Mouse (Mus musculus): ENCODE data around the gene Pdlim3. TPM values are rescaled to one million over a fixed set of nuclear protein-coding genes. Genes with fewer than 3 reads are reported as not detected.
A peak's percentile ranks its signal among the peaks of the same experiment; 100 is the strongest.

The Pdlim3 gene
- polyA plus RNA-seq, 1 experiment from 2014 or later = 8.3 TPM

GRCm38 (mm10) chr8:45872077-45872476 is 13.2 kb upstream of the Pdlim3 start:
- no peaks in the 10 kb centered on the region for H3K4me1 ChIP-seq (replicated peaks; ENCODE audit: control insufficient read depth, insufficient read depth, low read length)
- DNase-seq (ENCODE audit: low spot score) (no peak), ATAC-seq (replicated peaks; ENCODE audit: low FRiP score) (no peak)
- H3K27ac ChIP-seq (ENCODE audit: low read depth, low read length) = no peak overlapping the region
- no peak overlapping the region for H3K4me2 ChIP-seq
- H3K36me3 ChIP-seq (ENCODE audit: control insufficient read depth, insufficient read depth, low read length) = no peaks in the 10 kb centered on the region
- H3K4me3 ChIP-seq (ENCODE audit: low read depth, low read length) = no peak overlapping the region
- no peaks in the 10 kb centered on the region for H3K9me3 ChIP-seq (ENCODE audit: control insufficient read depth, low read length)
- H3K27me3 ChIP-seq (replicated peaks; ENCODE audit: control insufficient read depth, insufficient read depth, low read length) = no peaks in the 10 kb centered on the region
- 78% methylated on average over 7 of the region's 7 CpGs for WGBS
- H3K9ac ChIP-seq (ENCODE audit: low read depth, low read length) = no peak overlapping the region

GRCm38 (mm10) chr8:45874945-45875626 is 10.2 kb upstream of the Pdlim3 start:
- Histone ChIP-seq H3K36me3 (ENCODE audit: control insufficient read depth, insufficient read depth, low read length) (no peaks in the 10 kb centered on the region), H3K9me3 (ENCODE audit: control insufficient read depth, low read length) (no peaks in the 10 kb centered on the region), H3K4me2 (no peak overlapping the region), H3K27ac (ENCODE audit: low read depth, low read length) (no peak overlapping the region), H3K4me1 (replicated peaks; ENCODE audit: control insufficient read depth, insufficient read depth, low read length) (no peaks in the 10 kb centered on the region), H3K27me3 (replicated peaks; ENCODE audit: control insufficient read depth, insufficient read depth, low read length) (no peaks in the 10 kb centered on the region), H3K9ac (ENCODE audit: low read depth, low read length) (no peak overlapping the region), H3K4me3 (ENCODE audit: low read depth, low read length) (no peak overlapping the region)
- WGBS = 47% methylated on average over 10 of the region's 10 CpGs
- no peak for ATAC-seq (replicated peaks; ENCODE audit: low FRiP score)
- no peak for DNase-seq (ENCODE audit: low spot score)

GRCm38 (mm10) chr8:45876397-45876796 is 8.9 kb upstream of the Pdlim3 start:
- WGBS = 83% methylated on average over 5 of the region's 5 CpGs
- Histone ChIP-seq H3K36me3 (ENCODE audit: control insufficient read depth, insufficient read depth, low read length) (no peaks in the 10 kb centered on the region), H3K9me3 (ENCODE audit: control insufficient read depth, low read length) (no peaks in the 10 kb centered on the region), H3K4me1 (replicated peaks; ENCODE audit: control insufficient read depth, insufficient read depth, low read length) (no peaks in the 10 kb centered on the region), H3K4me3 (ENCODE audit: low read depth, low read length) (no peak overlapping the region), H3K27me3 (replicated peaks; ENCODE audit: control insufficient read depth, insufficient read depth, low read length) (no peaks in the 10 kb centered on the region), H3K4me2 (no peak overlapping the region), H3K27ac (ENCODE audit: low read depth, low read length) (no peak overlapping the region), H3K9ac (ENCODE audit: low read depth, low read length) (no peak overlapping the region)
- ATAC-seq (replicated peaks; ENCODE audit: low FRiP score) = no peak
- DNase-seq (ENCODE audit: low spot score) = no peak

GRCm38 (mm10) chr8:45877680-45878079 is 7.6 kb upstream of the Pdlim3 start:
- no peaks in the 10 kb centered on the region for H3K36me3 ChIP-seq (ENCODE audit: control insufficient read depth, insufficient read depth, low read length)
- DNase-seq (ENCODE audit: low spot score) = no peak

GRCm38 (mm10) chr8:45880457-45880856 is 4.8 kb upstream of the Pdlim3 start:
- Histone ChIP-seq H3K4me1 (replicated peaks; ENCODE audit: control insufficient read depth, insufficient read depth, low read length) (no peaks in the 10 kb centered on the region), H3K9ac (ENCODE audit: low read depth, low read length) (no peak overlapping the region), H3K9me3 (ENCODE audit: control insufficient read depth, low read length) (no peaks in the 10 kb centered on the region), H3K4me3 (ENCODE audit: low read depth, low read length) (no peak overlapping the region), H3K27ac (ENCODE audit: low read depth, low read length) (no peak overlapping the region), H3K4me2 (no peak overlapping the region), H3K27me3 (replicated peaks; ENCODE audit: control insufficient read depth, insufficient read depth, low read length) (peaks cover 9% of the 10 kb centered on the region), H3K36me3 (ENCODE audit: control insufficient read depth, insufficient read depth, low read length) (no peaks in the 10 kb centered on the region)
- ATAC-seq (replicated peaks; ENCODE audit: low FRiP score) (no peak), DNase-seq (ENCODE audit: low spot score) (no peak)
- 33% methylated on average over 3 of the region's 3 CpGs for WGBS

More at GRCm38 (mm10) chr8:45877680-45878079, 7.6 kb upstream of the Pdlim3 start:
- Histone ChIP-seq H3K27me3 (replicated peaks; ENCODE audit: control insufficient read depth, insufficient read depth, low read length) (no peaks in the 10 kb centered on the region), H3K9me3 (ENCODE audit: control insufficient read depth, low read length) (no peaks in the 10 kb centered on the region), H3K4me1 (replicated peaks; ENCODE audit: control insufficient read depth, insufficient read depth, low read length) (no peaks in the 10 kb centered on the region), H3K4me2 (no peak overlapping the region), H3K27ac (ENCODE audit: low read depth, low read length) (no peak overlapping the region), H3K4me3 (ENCODE audit: low read depth, low read length) (no peak overlapping the region), H3K9ac (ENCODE audit: low read depth, low read length) (no peak overlapping the region)
- ATAC-seq (replicated peaks; ENCODE audit: low FRiP score) = no peak
- WGBS = 82% methylated on average over 7 of the region's 7 CpGs

GRCm38 (mm10) chr8:45881726-45882125 is 3.5 kb upstream of the Pdlim3 start:
- 85% methylated on average over 8 of the region's 8 CpGs for WGBS
- no peak for ATAC-seq (replicated peaks; ENCODE audit: low FRiP score)

GRCm38 (mm10) chr8:45883793-45884192 is 1.5 kb upstream of the Pdlim3 start:
- H3K4me2 ChIP-seq = no peak overlapping the region
- H3K27me3 ChIP-seq (replicated peaks; ENCODE audit: control insufficient read depth, insufficient read depth, low read length) = peaks cover 9% of the 10 kb centered on the region
- H3K9me3 ChIP-seq (ENCODE audit: control insufficient read depth, low read length) = no peaks in the 10 kb centered on the region
- DNase-seq (ENCODE audit: low spot score) = no peak
- H3K4me1 ChIP-seq (replicated peaks; ENCODE audit: control insufficient read depth, insufficient read depth, low read length) = no peaks in the 10 kb centered on the region
- H3K9ac ChIP-seq (ENCODE audit: low read depth, low read length) = no peak overlapping the region
- no peak overlapping the region for H3K27ac ChIP-seq (ENCODE audit: low read depth, low read length)
- no peak overlapping the region for H3K4me3 ChIP-seq (ENCODE audit: low read depth, low read length)
- no peak for ATAC-seq (replicated peaks; ENCODE audit: low FRiP score)
- 39% methylated on average over 4 of the region's 4 CpGs for WGBS
- H3K36me3 ChIP-seq (ENCODE audit: control insufficient read depth, insufficient read depth, low read length) = no peaks in the 10 kb centered on the region

More at GRCm38 (mm10) chr8:45881726-45882125, 3.5 kb upstream of the Pdlim3 start:
- DNase-seq (ENCODE audit: low spot score) = no peak
- H3K27ac ChIP-seq (ENCODE audit: low read depth, low read length) = no peak overlapping the region
- peaks cover 9% of the 10 kb centered on the region for H3K27me3 ChIP-seq (replicated peaks; ENCODE audit: control insufficient read depth, insufficient read depth, low read length)
- no peaks in the 10 kb centered on the region for H3K4me1 ChIP-seq (replicated peaks; ENCODE audit: control insufficient read depth, insufficient read depth, low read length)
- no peak overlapping the region for H3K9ac ChIP-seq (ENCODE audit: low read depth, low read length)
- H3K4me3 ChIP-seq (ENCODE audit: low read depth, low read length) = no peak overlapping the region
- H3K4me2 ChIP-seq = no peak overlapping the region
- H3K9me3 ChIP-seq (ENCODE audit: control insufficient read depth, low read length) = no peaks in the 10 kb centered on the region
- no peaks in the 10 kb centered on the region for H3K36me3 ChIP-seq (ENCODE audit: control insufficient read depth, insufficient read depth, low read length)

- Histone ChIP-seq H3K9me3 (ENCODE audit: control insufficient read depth, low read length) (no peaks in the 10 kb centered on the region), H3K4me3 (ENCODE audit: low read depth, low read length) (peak overlapping the region; percentile 36), H3K27ac (ENCODE audit: low read depth, low read length) (no peak overlapping the region), H3K4me2 (peak overlapping the region; percentile 66), H3K27me3 (replicated peaks; ENCODE audit: control insufficient read depth, insufficient read depth, low read length) (peaks cover 9% of the 10 kb centered on the region), H3K36me3 (ENCODE audit: control insufficient read depth, insufficient read depth, low read length) (no peaks in the 10 kb centered on the region), H3K9ac (ENCODE audit: low read depth, low read length) (no peak overlapping the region), H3K4me1 (replicated peaks; ENCODE audit: control insufficient read depth, insufficient read depth, low read length) (no peaks in the 10 kb centered on the region)
- no peak for DNase-seq (ENCODE audit: low spot score)
- WGBS = 15% methylated on average over 13 of the region's 13 CpGs
- no peak for ATAC-seq (replicated peaks; ENCODE audit: low FRiP score)
Measured at GRCm38 (mm10) chr8:45884552-45884951, 709 bp upstream of the Pdlim3 start.

GRCm38 (mm10) chr8:45885775-45886174 is 514 bp downstream of the Pdlim3 start:
- Histone ChIP-seq H3K27ac (ENCODE audit: low read depth, low read length) (no peak overlapping the region), H3K4me3 (ENCODE audit: low read depth, low read length) (peak overlapping the region; percentile 36), H3K27me3 (replicated peaks; ENCODE audit: control insufficient read depth, insufficient read depth, low read length) (peaks cover 9% of the 10 kb centered on the region), H3K4me1 (replicated peaks; ENCODE audit: control insufficient read depth, insufficient read depth, low read length) (no peaks in the 10 kb centered on the region), H3K9me3 (ENCODE audit: control insufficient read depth, low read length) (no peaks in the 10 kb centered on the region), H3K9ac (ENCODE audit: low read depth, low read length) (no peak overlapping the region), H3K36me3 (ENCODE audit: control insufficient read depth, insufficient read depth, low read length) (no peaks in the 10 kb centered on the region), H3K4me2 (peak overlapping the region; percentile 66)
- ATAC-seq (replicated peaks; ENCODE audit: low FRiP score) = no peak
- 36% methylated on average over 2 of the region's 2 CpGs for WGBS
- no peak for DNase-seq (ENCODE audit: low spot score)

Data from liver, embryonic 11.5 days (tissue).